Mouse (Mus musculus) cerebellum, adult 2 months (tissue): ENCODE data around the gene Crabp2. TPM values are rescaled to one million over a fixed set of nuclear protein-coding genes. Genes with fewer than 3 reads are reported as not detected.

Experiments
- DNase-seq, 2 experiments: peaks; one replicate each; pipeline ENCODE4 v3.0.0; 2021
- H3K27ac ChIP-seq: fragments of 200-500 bp; 2 replicates; pipeline ENCODE4 v1.5.1; 2012; ENCODE audit warnings: low read length, control low read depth, inconsistent platforms; ENCODE audit not compliant: insufficient read depth
- H3K27me3 ChIP-seq: fragments of 200-500 bp; 2 replicates; pipeline ENCODE4 v1.6.1; 2012; ENCODE audit warnings: inconsistent platforms, mild to moderate bottlenecking, low read length, moderate library complexity; ENCODE audit not compliant: control insufficient read depth, insufficient read depth
- H3K4me1 ChIP-seq: fragments of 200-500 bp; 2 replicates; pipeline ENCODE4 v1.6.1; 2011; ENCODE audit warnings: low read length; ENCODE audit not compliant: control insufficient read depth, insufficient read depth
- H3K4me3 ChIP-seq: fragments of 200-500 bp; replicated peaks from 2 replicates; pipeline ENCODE3; 2011; ENCODE audit warnings: mild to moderate bottlenecking, low read depth, low read length, control low read depth; ENCODE audit not compliant: insufficient read depth
- CTCF ChIP-seq: fragments of 200-500 bp; IDR thresholded peaks from 2 replicates; pipeline ENCODE4 v1.5.1; 2011; ENCODE audit warnings: low read depth, mild to moderate bottlenecking, control low read depth, low read length, moderate library complexity, borderline replicate concordance; ENCODE audit not compliant: insufficient read depth
- POLR2A ChIP-seq: fragments of 200-500 bp; IDR thresholded peaks from 2 replicates; pipeline ENCODE4 v1.6.1; 2011; ENCODE audit warnings: low read length, control low read depth, borderline replicate concordance; ENCODE audit not compliant: insufficient read depth
- WGBS: fragments of 180-500 bp; shearing (Covaris S2); methylation state at CpG from one replicate; pipeline ENCODE4 v1.1.7; 2018; 5-methylcytosine and 5-hydroxymethylcytosine counted together
- polyA plus RNA-seq: library from polyadenylated mRNA; depleted of rRNA; stranded (reverse); fragments of >200 nt; gene quantifications from 2 replicates; pipeline ENCODE4 v1.2.3, GENCODE M21; 2012

The Crabp2 gene
- polyA plus RNA-seq, 1 experiment, result 3.5 TPM

GRCm38 (mm10) chr3:87984094-87984493 lies 35.6 kb downstream of the Crabp2 start:
- Histone ChIP-seq H3K27ac (no peak overlapping the region), H3K27me3 (no peaks in the 10 kb centered on the region), H3K4me3 (no peak overlapping the region), H3K4me1 (peaks cover 11% of the 10 kb centered on the region)
- 46% methylated on average over 3 of the region's 3 CpGs for WGBS
- TF ChIP-seq POLR2A, result no peak
- TF ChIP-seq CTCF, result no peak
- no peak for DNase-seq

- TF ChIP-seq CTCF, result no peak
- no peak overlapping the region for H3K27ac ChIP-seq
These were observed 37.2 kb downstream of the Crabp2 start for GRCm38 (mm10) chr3:87985505-87986320.

GRCm38 (mm10) chr3:87986868-87987267 lies 38.4 kb downstream of the Crabp2 start:
- no peaks in the 10 kb centered on the region for H3K27me3 ChIP-seq
- peak; percentile 80 to 85 for DNase-seq
- no peak overlapping the region for H3K27ac ChIP-seq
- TF ChIP-seq CTCF (peak; percentile 89), POLR2A (no peak)
- under 1% methylated on average over 17 of the region's 17 CpGs for WGBS
- peaks cover 11% of the 10 kb centered on the region for H3K4me1 ChIP-seq
- peak overlapping the region; percentile 42 for H3K4me3 ChIP-seq

More at GRCm38 (mm10) chr3:87985505-87986320, 37.2 kb downstream of the Crabp2 start:
- 16% methylated on average over 12 of the region's 12 CpGs for WGBS
- no peak for DNase-seq
- H3K4me3 ChIP-seq, result no peak overlapping the region
- H3K27me3 ChIP-seq, result no peaks in the 10 kb centered on the region
- H3K4me1 ChIP-seq, result peaks cover 11% of the 10 kb centered on the region

- 3% methylated on average over 15 of the region's 15 CpGs for WGBS
- DNase-seq, result no peak
- Histone ChIP-seq H3K27ac (no peak overlapping the region), H3K4me1 (peaks cover 11% of the 10 kb centered on the region), H3K4me3 (peak overlapping the region; percentile 21), H3K27me3 (no peaks in the 10 kb centered on the region)
- TF ChIP-seq CTCF, result no peak
- TF ChIP-seq POLR2A, result no peak
These were observed 39.2 kb downstream of the Crabp2 start for GRCm38 (mm10) chr3:87987633-87988032.

- Histone ChIP-seq H3K4me3 (peak overlapping the region; percentile 2), H3K4me1 (peaks cover 11% of the 10 kb centered on the region), H3K27ac (no peak overlapping the region), H3K27me3 (no peaks in the 10 kb centered on the region)
- TF ChIP-seq POLR2A, result no peak
- no peak for TF ChIP-seq CTCF
- DNase-seq, result no peak
- WGBS, result 9% methylated on average over 15 of the region's 15 CpGs
These were observed 39.6 kb downstream of the Crabp2 start for GRCm38 (mm10) chr3:87988068-87988467.

- Histone ChIP-seq H3K27ac (no peak overlapping the region), H3K4me1 (peaks cover 11% of the 10 kb centered on the region), H3K4me3 (no peak overlapping the region), H3K27me3 (no peaks in the 10 kb centered on the region)
- TF ChIP-seq POLR2A (no peak), CTCF (no peak)
- WGBS, result 52% methylated on average over 10 of the region's 10 CpGs
- DNase-seq, result no peak
These were observed 41.5 kb downstream of the Crabp2 start for GRCm38 (mm10) chr3:87989935-87990334.

GRCm38 (mm10) chr3:87993436-87993835 lies 45.0 kb downstream of the Crabp2 start:
- no peak overlapping the region for H3K27ac ChIP-seq
- no peak for TF ChIP-seq POLR2A
- no peak for TF ChIP-seq CTCF
- no peaks in the 10 kb centered on the region for H3K4me1 ChIP-seq
- no peak overlapping the region for H3K4me3 ChIP-seq
- 26% methylated on average over 5 of the region's 6 CpGs for WGBS
- H3K27me3 ChIP-seq, result peaks cover 2% of the 10 kb centered on the region; the same call in 1 of the 2 replicates
- no peak for DNase-seq

GRCm38 (mm10) chr3:87995331-87995730 lies 46.9 kb downstream of the Crabp2 start:
- 29% methylated on average over 11 of the region's 11 CpGs for WGBS
- no peaks in the 10 kb centered on the region; the same call in 1 of the 2 replicates for H3K4me1 ChIP-seq
- H3K4me3 ChIP-seq, result no peak overlapping the region
- no peak overlapping the region for H3K27ac ChIP-seq
- no peak for DNase-seq
- TF ChIP-seq CTCF (no peak), POLR2A (no peak)
- peaks cover 4% of the 10 kb centered on the region; the same call in 1 of the 2 replicates for H3K27me3 ChIP-seq
